Mouse (Mus musculus): ENCODE data around the gene Cxadr.

DNA sequence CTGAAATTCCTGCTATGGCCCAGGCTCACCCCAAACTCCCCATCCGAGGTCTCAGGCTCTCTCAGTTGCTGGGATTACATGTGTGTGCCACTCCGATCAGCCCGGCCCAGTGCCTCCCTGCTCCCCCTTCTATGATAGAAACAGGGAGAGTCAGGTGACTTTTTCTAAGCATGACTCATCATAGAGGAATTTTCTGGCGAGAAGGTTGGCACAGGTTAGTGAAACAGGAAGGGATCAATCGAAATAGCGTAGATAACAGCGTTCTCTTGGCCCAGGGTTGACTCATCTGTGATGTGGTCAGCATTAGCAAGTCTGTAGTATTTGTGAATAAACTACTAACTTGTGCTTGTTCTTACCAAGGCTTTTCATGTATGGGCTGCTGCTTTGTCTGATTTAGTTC is 16.7 kb downstream of the Cxadr start:
- TF ChIP-seq POLR2A (IDR thresholded peaks at IDR 0.05; ENCODE audit: insufficient read length, low read depth) (no peak), POLR2AphosphoS2 (IDR thresholded peaks at IDR 0.05; ENCODE audit: insufficient read length, low read depth) (no peak), SRF (IDR thresholded peaks at IDR 0.05; ENCODE audit: control insufficient read depth, insufficient read length, low read depth) (no peak), MAX (IDR thresholded peaks at IDR 0.05; ENCODE audit: low read depth) (no peak), MYOG (IDR thresholded peaks at IDR 0.05; ENCODE audit: control insufficient read depth in 1 of 3, insufficient read depth in 1 of 3, insufficient read length in 2 of 3, low read depth in 2 of 3) (no peak), E2F4 (IDR thresholded peaks at IDR 0.05; ENCODE audit: insufficient read depth) (no peak), USF1 (IDR thresholded peaks at IDR 0.05; ENCODE audit: low read depth) (no peak), REST (IDR thresholded peaks at IDR 0.05; ENCODE audit: insufficient read depth, insufficient read length) (no peak), TCF12 (IDR thresholded peaks at IDR 0.05; ENCODE audit: insufficient read depth, poor library complexity, severe bottlenecking) (no peak), MYOD1 (IDR thresholded peaks at IDR 0.05; ENCODE audit: control insufficient read depth in 1 of 3, insufficient read length in 2 of 3, low read depth in 2 of 3) (no peak)
